Mouse (Mus musculus) ES-Bruce4 (cell line): Measurements from ENCODE around the gene Lnx2. TPM values are rescaled to one million over a fixed set of nuclear protein-coding genes. Genes with fewer than 3 reads are reported as not detected.

Experiments
- H3K27ac ChIP-seq: 2 replicates; pipeline ENCODE4 v1.5.1; 2012; ENCODE audit warnings: low read length, inconsistent platforms; ENCODE audit not compliant: insufficient read depth
- H3K27me3 ChIP-seq: 2 replicates; pipeline ENCODE4 v1.6.1; 2012; ENCODE audit warnings: mild to moderate bottlenecking, low read length, inconsistent platforms; ENCODE audit not compliant: control insufficient read depth, poor library complexity, insufficient read depth, severe bottlenecking
- H3K36me3 ChIP-seq: 2 replicates; pipeline ENCODE4 v1.6.1; 2012; ENCODE audit warnings: inconsistent platforms, mild to moderate bottlenecking, low read length, moderate library complexity; ENCODE audit not compliant: control insufficient read depth, poor library complexity, insufficient read depth, severe bottlenecking
- H3K4me1 ChIP-seq: one replicate; pipeline ENCODE4 v1.8.1; 2011; ENCODE audit warnings: low read length; ENCODE audit not compliant: control insufficient read depth, insufficient read depth
- H3K4me3 ChIP-seq: 2 replicates; pipeline ENCODE4 v1.5.1; 2011; ENCODE audit warnings: low read depth, mild to moderate bottlenecking, low read length
- H3K9ac ChIP-seq: 2 replicates; pipeline ENCODE4 v1.6.1; 2012; ENCODE audit warnings: low read depth, mild to moderate bottlenecking, inconsistent platforms; ENCODE audit not compliant: poor library complexity, severe bottlenecking
- H3K9me3 ChIP-seq: replicated peaks from 2 replicates; pipeline ENCODE4 v1.6.1; 2012; ENCODE audit warnings: mild to moderate bottlenecking, low read length, inconsistent platforms; ENCODE audit not compliant: control insufficient read depth, poor library complexity, insufficient read depth, severe bottlenecking
- CTCF ChIP-seq: IDR thresholded peaks from one replicate; pipeline ENCODE4 v1.8.1; 2011; ENCODE audit warnings: low read depth, low read length
- EP300 ChIP-seq: IDR thresholded peaks from 2 replicates; pipeline ENCODE4 v1.6.1; 2011; ENCODE audit warnings: low read depth, low read length; ENCODE audit not compliant: insufficient read depth
- POLR2A ChIP-seq: IDR thresholded peaks from one replicate; pipeline ENCODE4 v1.8.1; 2011; ENCODE audit warnings: low read length; ENCODE audit not compliant: insufficient read depth
- polyA plus RNA-seq: library from polyadenylated mRNA; stranded (reverse); fragments of >200 nt; gene quantifications from 2 replicates; pipeline ENCODE4 v1.2.4, GENCODE M21; 2011; ENCODE audit warnings: low read depth; ENCODE audit not compliant: missing spikeins, insufficient read depth, insufficient read length

Lnx2 gene
- polyA plus RNA-seq = 9.0 and 9.9 TPM in 2 replicates

DNA sequence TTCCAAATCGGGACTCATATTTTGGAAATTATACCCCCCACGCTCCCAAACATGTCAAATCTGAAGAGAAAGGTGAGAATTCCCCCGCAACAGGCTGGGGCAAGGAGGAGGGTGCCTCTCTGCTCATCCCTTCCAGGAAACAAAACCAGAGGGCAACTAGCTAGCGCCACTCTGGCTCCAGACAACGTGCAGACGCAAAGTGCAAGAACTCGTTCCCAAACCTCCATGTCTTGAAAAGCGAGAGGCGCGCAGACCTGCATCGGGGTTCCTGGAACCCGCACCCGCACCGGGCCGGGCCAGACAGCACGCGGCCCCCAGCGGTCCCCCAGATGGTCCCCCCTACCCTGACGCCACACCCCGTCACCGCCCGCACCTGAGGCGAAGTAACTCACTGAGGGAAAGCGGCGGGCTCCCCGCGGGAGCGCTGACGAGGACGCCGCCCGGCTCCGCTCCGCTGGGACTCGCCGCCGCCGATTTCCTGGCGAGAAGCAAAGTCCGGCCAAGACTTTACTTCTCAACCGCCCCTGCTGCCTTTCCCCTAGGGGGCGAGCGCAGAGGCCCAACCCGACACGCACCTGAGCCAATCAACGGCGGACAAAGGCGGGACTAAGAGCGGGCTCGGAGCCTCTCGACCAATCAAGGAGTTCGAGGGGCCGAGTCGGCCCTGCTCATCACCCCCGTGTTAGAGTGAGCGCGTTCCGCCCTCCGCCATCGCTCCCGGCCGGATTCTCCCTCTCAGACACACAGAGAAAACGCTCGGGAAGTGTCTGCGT, at the start of gene Lnx2:
TSS of gene Lnx2 (minus strand) at position 561 of the 773 bp plus-strand sequence.
- Histone ChIP-seq H3K27ac (peak within 1 kb of the TSS; percentile 70), H3K9me3 (no peaks in the 10 kb centered on the region), H3K4me3 (peak within 1 kb of the TSS; percentile 98), H3K4me1 (no peaks in the 10 kb centered on the region), H3K9ac (peak within 1 kb of the TSS; percentile 83), H3K27me3 (no peaks in the 10 kb centered on the region), H3K36me3 (peaks cover 16% of the 10 kb centered on the region)
- no peak for TF ChIP-seq POLR2A
- TF ChIP-seq EP300 = no peak
- peak; percentile 26 for TF ChIP-seq CTCF

DNA sequence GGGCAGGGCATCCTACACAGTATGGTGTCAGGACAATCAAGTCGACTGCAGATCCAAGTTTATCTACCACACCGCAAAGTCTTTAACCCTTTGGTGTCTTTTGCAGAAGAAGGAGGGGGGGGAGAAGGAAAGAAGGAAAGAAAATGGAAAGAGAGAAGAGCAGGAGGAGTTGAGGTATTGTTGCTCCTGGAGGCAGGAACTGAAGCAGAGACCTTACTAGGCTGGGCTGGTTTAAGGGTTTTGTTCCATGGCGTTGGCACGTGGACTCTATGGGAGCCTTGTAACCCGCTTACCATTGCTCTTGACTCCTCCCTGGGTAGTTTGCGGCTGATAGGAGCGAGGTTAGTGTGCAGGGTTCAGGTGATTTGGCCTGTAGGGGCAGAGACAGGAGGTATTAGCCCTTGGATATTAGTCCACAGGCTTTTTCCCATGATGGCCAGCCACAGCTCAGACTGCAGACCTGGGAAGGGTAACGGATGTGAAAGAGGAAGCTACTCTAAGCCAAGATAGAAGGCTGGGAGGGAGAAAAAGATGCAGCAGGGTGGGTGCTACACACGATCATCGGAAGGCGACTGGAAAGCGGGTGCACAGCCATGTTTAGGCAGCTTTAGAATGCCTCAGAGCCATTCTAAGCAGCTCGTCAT, 49.3 kb upstream of the Lnx2 start:
- Histone ChIP-seq H3K4me3 (no peak overlapping the region), H3K9ac (no peak overlapping the region), H3K4me1 (no peaks in the 10 kb centered on the region), H3K27me3 (no peaks in the 10 kb centered on the region), H3K36me3 (no peaks in the 10 kb centered on the region), H3K27ac (no peak overlapping the region), H3K9me3 (no peaks in the 10 kb centered on the region; the same call in 1 of the 2 replicates)
- TF ChIP-seq POLR2A (no peak), CTCF (no peak), EP300 (no peak)

DNA sequence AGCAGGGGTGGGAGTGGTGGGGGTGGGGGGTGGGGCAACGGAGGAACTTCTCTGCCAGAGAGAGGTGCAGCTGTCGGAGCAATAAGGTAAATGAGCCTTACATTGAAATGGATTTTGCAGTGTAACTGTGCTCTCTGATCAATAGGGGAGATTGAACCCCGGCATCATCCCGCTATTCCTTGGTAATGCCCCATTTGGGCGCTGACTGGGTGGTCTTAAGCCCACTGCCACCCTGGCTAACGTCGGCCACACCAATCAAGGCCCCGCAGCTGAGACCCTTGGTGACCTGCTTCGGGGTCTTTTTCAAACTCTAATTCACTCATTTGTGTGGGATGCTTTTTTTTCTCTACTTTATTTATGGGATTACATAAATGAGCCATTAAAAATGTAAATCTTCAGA, 48.4 kb upstream of the Lnx2 start:
- H3K36me3 ChIP-seq = no peaks in the 10 kb centered on the region
- no peaks in the 10 kb centered on the region; the same call in 1 of the 2 replicates for H3K9me3 ChIP-seq
- no peak overlapping the region for H3K9ac ChIP-seq
- no peak for TF ChIP-seq EP300
- TF ChIP-seq CTCF = no peak
- TF ChIP-seq POLR2A = no peak
- no peak overlapping the region for H3K4me3 ChIP-seq
- no peak overlapping the region for H3K27ac ChIP-seq
- no peaks in the 10 kb centered on the region for H3K27me3 ChIP-seq
- no peaks in the 10 kb centered on the region for H3K4me1 ChIP-seq

DNA sequence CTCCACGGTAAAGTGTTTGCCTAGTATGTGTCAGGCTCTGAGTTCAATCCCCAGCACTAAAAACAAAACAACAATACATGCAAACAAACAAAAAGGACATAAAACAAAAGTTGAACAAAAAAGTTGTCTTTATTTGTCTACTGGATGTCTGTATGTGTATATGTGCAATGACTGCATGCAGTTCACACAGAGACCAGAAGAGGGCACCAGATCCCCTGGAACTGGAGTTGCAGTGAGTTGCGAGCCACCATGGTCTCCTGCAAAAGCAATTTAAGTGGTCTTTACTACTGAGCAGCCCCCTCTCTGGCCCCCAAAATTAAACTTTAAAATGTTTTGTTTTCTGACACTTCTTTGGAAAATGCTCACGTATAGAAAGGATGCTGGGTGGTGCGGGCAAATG, 44.8 kb upstream of the Lnx2 start:
- Histone ChIP-seq H3K36me3 (no peaks in the 10 kb centered on the region), H3K4me1 (no peaks in the 10 kb centered on the region), H3K9me3 (no peaks in the 10 kb centered on the region; the same call in 1 of the 2 replicates), H3K9ac (no peak overlapping the region), H3K4me3 (no peak overlapping the region), H3K27me3 (no peaks in the 10 kb centered on the region), H3K27ac (no peak overlapping the region)
- TF ChIP-seq CTCF = peak; percentile 43
- TF ChIP-seq POLR2A = no peak
- no peak for TF ChIP-seq EP300

DNA sequence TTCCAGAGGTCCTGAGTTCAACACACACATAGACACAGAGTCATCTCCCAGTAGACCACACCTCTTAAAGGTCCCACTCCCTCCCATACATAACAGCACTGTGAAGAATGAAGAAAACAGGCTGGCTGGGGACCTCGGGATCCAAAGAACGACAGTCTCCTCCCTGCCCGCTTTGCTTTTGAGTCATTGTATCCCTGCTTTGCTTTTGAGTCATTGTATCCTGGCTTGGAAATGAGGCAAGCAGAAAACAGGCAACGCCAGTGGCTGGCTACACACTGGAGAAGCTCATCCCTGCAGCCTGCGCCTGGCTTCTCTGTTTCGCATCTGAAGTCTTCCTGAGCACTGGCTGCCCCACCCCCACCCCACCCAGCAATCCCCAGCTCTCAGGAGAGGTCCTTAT, 40.6 kb upstream of the Lnx2 start:
- no peaks in the 10 kb centered on the region for H3K27me3 ChIP-seq
- TF ChIP-seq CTCF (no peak), EP300 (no peak), POLR2A (no peak)
- H3K9me3 ChIP-seq = no peaks in the 10 kb centered on the region; the same call in 1 of the 2 replicates
- no peak overlapping the region for H3K4me3 ChIP-seq
- no peak overlapping the region for H3K9ac ChIP-seq
- no peak overlapping the region for H3K27ac ChIP-seq
- no peaks in the 10 kb centered on the region for H3K36me3 ChIP-seq
- no peaks in the 10 kb centered on the region for H3K4me1 ChIP-seq

DNA sequence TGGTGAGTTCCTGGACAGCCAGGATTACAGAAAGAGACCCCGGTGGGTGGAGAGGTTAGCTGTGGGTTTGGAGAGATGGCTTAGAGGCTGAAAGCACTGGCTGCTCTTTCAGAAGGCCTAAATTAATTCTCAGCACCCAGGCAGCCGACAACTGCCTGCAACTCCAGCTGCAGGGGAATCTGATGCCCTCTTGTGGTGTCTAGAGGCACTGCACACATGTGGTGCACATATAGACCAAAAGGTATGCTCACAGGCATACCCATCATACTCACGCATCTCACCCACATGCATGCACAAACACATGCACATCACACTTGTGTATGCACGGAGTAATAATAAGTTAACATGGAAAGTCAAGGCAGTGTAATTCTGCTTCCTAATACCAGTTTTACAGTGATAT, 39.2 kb upstream of the Lnx2 start:
- TF ChIP-seq CTCF (peak; percentile 48), POLR2A (no peak)
- Histone ChIP-seq H3K27ac (no peak overlapping the region), H3K9me3 (no peaks in the 10 kb centered on the region), H3K4me3 (no peak overlapping the region), H3K27me3 (no peaks in the 10 kb centered on the region), H3K36me3 (no peaks in the 10 kb centered on the region), H3K9ac (no peak overlapping the region), H3K4me1 (no peaks in the 10 kb centered on the region)
